ENCODE assay signal across 8 mouse cellular contexts in the genomic region with DNA sequence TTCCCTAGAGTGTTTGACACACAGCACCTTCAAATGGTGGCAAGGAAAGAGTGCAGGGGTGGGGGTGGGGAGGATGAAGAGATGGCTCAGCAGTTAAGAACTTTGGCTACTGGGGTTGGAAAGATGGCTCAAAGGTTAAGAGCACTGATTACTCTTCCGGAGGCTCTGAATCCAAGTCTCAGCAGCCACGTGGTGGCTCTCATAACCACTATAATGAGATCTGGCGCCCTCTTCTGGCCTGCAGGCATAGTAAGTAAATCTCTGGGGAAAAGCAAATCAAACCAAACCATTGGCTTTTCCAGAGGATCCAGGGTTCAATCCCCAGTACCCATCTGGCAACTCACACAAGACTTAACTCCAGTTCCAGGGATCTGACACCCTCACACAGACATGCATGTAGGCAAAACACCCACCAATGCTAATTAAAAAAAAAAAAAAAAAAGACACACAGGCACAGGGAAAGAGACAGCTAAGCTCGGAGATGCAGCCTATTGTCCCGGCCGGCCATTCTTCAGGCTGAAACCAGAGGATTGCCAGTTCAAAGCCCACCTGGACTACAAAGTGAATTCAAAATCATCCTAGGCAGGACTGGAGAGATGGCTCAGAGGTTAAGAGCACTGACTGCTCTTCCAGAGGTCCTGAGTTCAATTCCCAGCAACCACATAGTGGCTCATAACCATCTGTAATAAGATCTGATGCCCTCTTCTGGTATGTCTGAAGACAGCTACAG. TPM values are rescaled to one million over a fixed set of nuclear protein-coding genes. Genes with fewer than 3 reads are reported as not detected.
DNase-seq lines count a peak whose midpoint lies in the region; ATAC-seq and TF ChIP-seq lines count a peak whose summit lies in the region.
"Had no signal": no experiment of that assay in that cellular context is flagged by ENCODE, and none has a peak within 500 bp of the region (broad histone marks: within the 10 kb centered on the region; RNA-seq: fewer than 3 reads in every experiment).

No protein-coding gene starts in this region.

- H3K9ac ChIP-seq in ES-Bruce4 (ENCODE audit: low read depth, poor library complexity, severe bottlenecking) = peak overlapping the region; percentile 44; the same call in 1 of the 2 replicates
- H3K9ac ChIP-seq: neural tube, embryonic 13.5 days had no signal

- no peak for TF ChIP-seq EP300 in ES-Bruce4 (IDR thresholded peaks at IDR 0.05; ENCODE audit: insufficient read depth, low read depth, low read length)

- no peak overlapping the region for H3K4me3 ChIP-seq in ES-Bruce4 (ENCODE audit: low read depth, low read length)
- H3K4me3 ChIP-seq: neural tube, embryonic 13.5 days had no signal

- no peak overlapping the region for H3K27ac ChIP-seq in ES-Bruce4 (ENCODE audit: insufficient read depth, low read length)
- H3K27ac ChIP-seq: neural tube, embryonic 13.5 days had no signal

- no peaks in the 10 kb centered on the region for H3K9me3 ChIP-seq in ES-Bruce4 (replicated peaks; ENCODE audit: control insufficient read depth, insufficient read depth, low read length, poor library complexity, severe bottlenecking)
- H3K9me3 ChIP-seq: neural tube, embryonic 13.5 days had no signal

- DNase-seq in left cerebral cortex, adult 18-20 months (ENCODE audit: low spot score in 2 of 2) = peak; percentile 33 to 55
- no peak for DNase-seq in left cerebral cortex, adult 11 months (ENCODE audit: low spot score)
- peak; percentile 60 for DNase-seq in adrenal gland, adult 2 months
- DNase-seq in layer of hippocampus, adult 9-11 months = peak; percentile 26

- TF ChIP-seq CTCF in ES-Bruce4 (IDR thresholded peaks at IDR 0.05; ENCODE audit: low read depth, low read length) = peak; percentile 63

- ATAC-seq in erythroblast, adult 5-6 weeks (replicated peaks; ENCODE audit: low FRiP score, poor library complexity, severe bottlenecking) = peak; percentile 48; the same call in 1 of the 2 replicates
- ATAC-seq in neutrophil, adult 5-6 weeks (ENCODE audit: extremely low read depth, insufficient number of reproducible peaks, low FRiP score, poor library complexity, severe bottlenecking) = peak; percentile 54; the same call in 1 of the 2 replicates

- H3K36me3 ChIP-seq in ES-Bruce4 (ENCODE audit: control insufficient read depth, insufficient read depth, low read length, poor library complexity, severe bottlenecking) = no peaks in the 10 kb centered on the region
- H3K36me3 ChIP-seq: neural tube, embryonic 13.5 days had no signal

- TF ChIP-seq POLR2A in ES-Bruce4 (IDR thresholded peaks at IDR 0.05; ENCODE audit: insufficient read depth, low read length) = no peak

- no peaks in the 10 kb centered on the region for H3K27me3 ChIP-seq in ES-Bruce4 (ENCODE audit: control insufficient read depth, insufficient read depth, low read length, poor library complexity, severe bottlenecking)

- H3K4me1 ChIP-seq in ES-Bruce4 (ENCODE audit: control insufficient read depth, insufficient read depth, low read length) = peaks cover 2% of the 10 kb centered on the region

RNA-seq across cellular contexts. Expression of gene Kcna7, which starts 1.8 kb away (rescaled TPM):
- total RNA-seq in left cerebral cortex, adult 18-20 months (2021) = not detected
- 0.41 TPM in 1 of 2 replicates, not detected in the other for polyA plus RNA-seq in ES-Bruce4 (2011; ENCODE audit: insufficient read depth, insufficient read length, low read depth, missing spikeins)
- not detected for total RNA-seq in adrenal gland, adult 2 months (2021)
- not detected in 2 replicates for polyA plus RNA-seq in adrenal gland, adult 2 months (2012; rRNA removed)
- total RNA-seq in erythroblast, adult 5-6 weeks (2015; ENCODE audit: low replicate concordance) = not detected in 2 replicates
- not detected in 2 replicates for total RNA-seq in erythroblast, adult 5-6 weeks (2017; ENCODE audit: low replicate concordance)
- not detected in 2 replicates for total RNA-seq in neutrophil, adult 5-6 weeks (2017)
- polyA plus RNA-seq: neural tube, embryonic 13.5 days had no signal

RNA-seq across cellular contexts. Expression of gene Snrnp70, which starts 8.2 kb away (rescaled TPM):
- 100 to 1,000 TPM; 372 to 395 TPM for total RNA-seq in left cerebral cortex, adult 18-20 months (2021)
- 686 and 799 TPM in 2 replicates for polyA plus RNA-seq in ES-Bruce4 (2011; ENCODE audit: insufficient read depth, insufficient read length, low read depth, missing spikeins)
- 100 to 1,000 TPM; 219 to 278 TPM for total RNA-seq in adrenal gland, adult 2 months (2021)
- polyA plus RNA-seq in adrenal gland, adult 2 months (2012; rRNA removed) = 230 and 236 TPM in 2 replicates
- total RNA-seq in erythroblast, adult 5-6 weeks (2015; ENCODE audit: low replicate concordance) = 50.5 and 70.2 TPM in 2 replicates
- total RNA-seq in erythroblast, adult 5-6 weeks (2017; ENCODE audit: low replicate concordance) = 169 and 259 TPM in 2 replicates
- 502 and 563 TPM in 2 replicates for total RNA-seq in neutrophil, adult 5-6 weeks (2017)

RNA-seq across cellular contexts. Expression of gene Ntf5, which starts 9.8 kb away (rescaled TPM):
- total RNA-seq in left cerebral cortex, adult 18-20 months (2021) = under 1 TPM in 1 of 2 experiments, not detected in 1; 0.19 TPM
- 5.0 and 5.2 TPM in 2 replicates for polyA plus RNA-seq in ES-Bruce4 (2011; ENCODE audit: insufficient read depth, insufficient read length, low read depth, missing spikeins)
- not detected for total RNA-seq in adrenal gland, adult 2 months (2021)
- polyA plus RNA-seq in adrenal gland, adult 2 months (2012; rRNA removed) = not detected in 2 replicates
- not detected in 2 replicates for total RNA-seq in erythroblast, adult 5-6 weeks (2015; ENCODE audit: low replicate concordance)
- total RNA-seq in erythroblast, adult 5-6 weeks (2017; ENCODE audit: low replicate concordance) = not detected in 2 replicates
- total RNA-seq in neutrophil, adult 5-6 weeks (2017) = not detected in 2 replicates
- polyA plus RNA-seq: neural tube, embryonic 13.5 days had no signal

RNA-seq across cellular contexts. Expression of gene Lhb, which starts 16.9 kb away (rescaled TPM):
- total RNA-seq in left cerebral cortex, adult 18-20 months (2021) = not detected
- not detected in 2 replicates for polyA plus RNA-seq in ES-Bruce4 (2011; ENCODE audit: insufficient read depth, insufficient read length, low read depth, missing spikeins)
- not detected for total RNA-seq in adrenal gland, adult 2 months (2021)
- not detected in 2 replicates for polyA plus RNA-seq in adrenal gland, adult 2 months (2012; rRNA removed)
- not detected in 2 replicates for total RNA-seq in erythroblast, adult 5-6 weeks (2015; ENCODE audit: low replicate concordance)
- not detected in 2 replicates for total RNA-seq in erythroblast, adult 5-6 weeks (2017; ENCODE audit: low replicate concordance)
- total RNA-seq in neutrophil, adult 5-6 weeks (2017) = not detected in 2 replicates
- polyA plus RNA-seq: neural tube, embryonic 13.5 days had no signal

RNA-seq across cellular contexts. Expression of gene Gys1, which starts 30.9 kb away (rescaled TPM):
- 10 to 100 TPM; 15.1 to 18.1 TPM for total RNA-seq in left cerebral cortex, adult 18-20 months (2021)
- polyA plus RNA-seq in ES-Bruce4 (2011; ENCODE audit: insufficient read depth, insufficient read length, low read depth, missing spikeins) = 24.4 and 26.7 TPM in 2 replicates
- 10 to 100 TPM; 46.4 to 57.6 TPM for total RNA-seq in adrenal gland, adult 2 months (2021)
- polyA plus RNA-seq in adrenal gland, adult 2 months (2012; rRNA removed) = 64.0 and 82.1 TPM in 2 replicates
- 11.7 and 13.2 TPM in 2 replicates for total RNA-seq in erythroblast, adult 5-6 weeks (2015; ENCODE audit: low replicate concordance)
- total RNA-seq in erythroblast, adult 5-6 weeks (2017; ENCODE audit: low replicate concordance) = 4.6 and 8.9 TPM in 2 replicates
- 9.9 and 14.6 TPM in 2 replicates for total RNA-seq in neutrophil, adult 5-6 weeks (2017)
